Mouse (Mus musculus): ENCODE results near the gene Zfp787. TPM values are rescaled to one million over a fixed set of nuclear protein-coding genes. Genes with fewer than 3 reads are reported as not detected.

Gene Zfp787
- total RNA-seq, 2 experiments from 2014 or later, result 37.8 to 38.9 TPM

DNA sequence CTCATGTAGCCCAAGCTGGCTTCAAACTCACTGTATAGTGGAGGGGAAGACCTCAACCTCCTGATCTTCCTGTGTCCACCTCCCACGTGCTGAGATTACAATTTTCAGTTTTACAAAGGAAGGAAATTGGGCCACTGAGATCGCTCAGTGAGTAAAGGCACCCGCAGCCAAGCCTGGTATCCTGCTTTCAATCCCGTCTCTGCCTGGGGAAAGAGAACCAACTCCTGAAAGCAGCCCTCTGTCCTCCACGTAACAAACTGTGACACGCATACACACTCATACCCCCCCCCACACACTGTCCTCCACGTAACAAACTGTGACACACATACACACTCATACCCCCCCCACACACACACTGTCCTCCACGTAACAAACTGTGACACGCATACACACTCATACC is 14.6 kb upstream of the Zfp787 start:
- no peak for DNase-seq
- intact Hi-C loops (cut with DNase I), result loop anchor here (2.0 kb wide), 1 partner anchor 14 kb away; no protein-coding TSS in a partner anchor

DNA sequence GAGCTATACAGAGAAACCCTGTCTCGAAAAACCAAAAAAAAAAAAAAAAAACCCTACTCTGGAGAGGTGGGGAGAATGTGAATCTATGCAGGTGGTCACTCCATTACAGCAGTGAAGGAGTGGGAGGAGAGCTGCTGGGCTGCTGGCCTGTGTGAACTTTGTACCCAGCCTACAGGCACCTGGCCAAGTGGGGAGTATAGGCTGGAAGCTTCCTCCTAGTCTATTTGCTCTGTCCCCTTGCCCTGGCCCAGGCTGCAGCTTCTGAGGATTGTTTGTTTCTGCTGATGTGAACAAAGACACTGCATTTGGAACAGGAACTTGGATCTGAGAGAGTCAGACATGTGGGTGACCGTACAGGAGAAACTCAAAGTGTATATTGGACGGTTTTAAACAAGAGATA is 13.6 kb upstream of the Zfp787 start:
- DNase-seq, result peak; percentile 48 to 49
- intact Hi-C loops (cut with DNase I), result no loop called here

GRCm38 (mm10) chr7:6164671-6165070 is 8.9 kb upstream of the Zfp787 start:
- no peak for DNase-seq
- intact Hi-C loops (cut with DNase I), result no loop called here

DNA sequence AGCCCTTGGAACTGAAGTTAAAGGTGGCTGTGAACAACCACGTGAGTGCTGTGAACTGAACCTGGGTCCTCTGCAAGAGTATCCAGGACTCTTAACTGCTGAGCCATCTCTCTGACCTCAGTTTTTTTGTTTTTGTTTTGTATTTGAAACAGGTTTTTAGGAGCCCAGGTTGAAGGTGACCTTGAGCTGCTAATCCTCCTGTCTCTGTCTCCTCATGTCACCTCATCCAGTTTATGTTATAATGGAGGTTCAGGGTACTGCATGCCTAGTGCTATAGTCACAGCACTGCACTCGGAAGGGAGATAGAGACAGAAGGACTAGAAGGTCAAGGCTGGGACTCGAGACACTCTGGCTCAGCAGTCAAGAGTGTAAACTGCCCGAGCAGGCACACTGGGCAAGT is 6.4 kb upstream of the Zfp787 start:
- intact Hi-C loops (cut with DNase I), result no loop called here
- DNase-seq, result no peak

DNA sequence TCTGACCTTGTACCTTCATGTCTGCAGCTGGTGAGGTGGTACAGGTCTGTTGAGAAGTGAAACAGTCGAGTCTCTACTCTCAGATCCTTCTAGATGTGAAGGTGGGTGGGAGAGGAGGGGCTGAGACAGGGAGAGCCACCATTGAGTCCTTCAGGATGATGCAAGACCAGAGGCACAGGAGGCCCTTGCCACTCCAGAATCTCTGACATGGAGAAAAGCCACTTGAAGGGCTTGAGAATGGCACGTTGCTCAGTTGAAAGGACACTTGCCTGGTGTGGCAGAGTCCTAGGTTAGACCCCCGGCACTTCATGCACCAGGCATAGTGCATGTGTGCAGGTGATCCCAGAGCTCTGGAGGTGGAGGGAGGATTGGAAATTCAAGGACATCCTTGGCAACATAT is 5.7 kb upstream of the Zfp787 start:
- DNase-seq, result no peak
- intact Hi-C loops (cut with DNase I), result no loop called here

- intact Hi-C loops (cut with DNase I), result loop anchor here (10.0 kb wide), 1 partner anchor 1075 kb away; the partner anchor contains the start of gene Epn1
Measured at GRCm38 (mm10) chr7:6159604-6160003, 3.8 kb upstream of the Zfp787 start.

DNA sequence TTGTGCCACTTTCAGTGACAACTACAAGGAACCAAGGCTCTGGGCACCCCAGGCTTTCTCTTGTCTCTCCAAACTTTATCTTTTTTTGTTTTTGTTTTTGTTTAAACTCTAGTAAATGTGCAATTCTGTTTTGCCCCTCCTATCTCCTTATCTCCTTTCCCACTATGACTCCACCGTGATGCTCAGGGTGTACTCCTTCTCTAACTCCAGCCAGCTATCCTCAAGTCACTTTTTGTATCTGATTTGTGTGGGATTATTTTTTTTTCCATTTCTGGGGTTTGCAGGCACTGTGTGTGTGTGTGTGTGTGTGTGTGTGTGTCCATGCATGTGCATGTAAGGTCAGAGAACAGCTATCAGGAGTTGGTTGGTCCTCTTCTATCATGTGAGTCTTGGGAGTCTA is 1.7 kb upstream of the Zfp787 start:
- intact Hi-C loops (cut with DNase I), result loop anchor here (2.0 to 10.0 kb wide), 2 partner anchors 13 to 1073 kb away; partner anchors contain the start of gene Epn1

More at GRCm38 (mm10) chr7:6159604-6160003, 3.8 kb upstream of the Zfp787 start:
- no peak for DNase-seq

DNA sequence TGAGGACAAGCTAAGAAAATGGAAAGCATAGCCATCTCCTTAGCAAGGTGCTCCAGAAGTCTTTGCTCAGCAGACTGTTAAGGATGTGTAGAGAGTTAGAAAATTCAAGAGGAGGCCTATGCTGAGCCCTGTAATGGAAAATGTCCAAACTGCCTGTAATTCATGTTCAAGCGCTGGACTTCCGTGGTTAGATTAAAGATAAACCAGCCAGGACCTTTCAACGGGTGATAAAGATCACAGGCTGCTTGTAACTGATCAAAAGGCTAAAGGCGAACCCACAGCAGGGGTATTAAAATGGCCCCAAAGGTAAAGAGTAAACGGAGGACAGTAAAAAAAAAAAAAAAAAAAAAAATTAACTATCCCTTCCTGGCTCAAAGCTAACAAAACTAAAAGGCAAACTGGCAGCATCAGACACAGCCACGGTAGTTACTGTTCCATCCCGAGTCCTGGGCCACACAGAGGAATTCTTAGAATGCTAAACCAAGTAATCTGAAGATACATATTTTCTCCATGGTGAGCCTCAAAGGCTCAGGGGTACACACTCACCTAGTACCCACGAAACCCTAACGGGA is 1.2 kb upstream of the Zfp787 start:
- intact Hi-C loops (cut with DNase I), result loop anchor here (2.0 to 10.0 kb wide), 2 partner anchors 14 to 1072 kb away; partner anchors contain the start of gene Epn1
- DNase-seq, result no peak

More for the DNA sequence above, 1.7 kb upstream of the Zfp787 start:
- no peak for DNase-seq

DNA sequence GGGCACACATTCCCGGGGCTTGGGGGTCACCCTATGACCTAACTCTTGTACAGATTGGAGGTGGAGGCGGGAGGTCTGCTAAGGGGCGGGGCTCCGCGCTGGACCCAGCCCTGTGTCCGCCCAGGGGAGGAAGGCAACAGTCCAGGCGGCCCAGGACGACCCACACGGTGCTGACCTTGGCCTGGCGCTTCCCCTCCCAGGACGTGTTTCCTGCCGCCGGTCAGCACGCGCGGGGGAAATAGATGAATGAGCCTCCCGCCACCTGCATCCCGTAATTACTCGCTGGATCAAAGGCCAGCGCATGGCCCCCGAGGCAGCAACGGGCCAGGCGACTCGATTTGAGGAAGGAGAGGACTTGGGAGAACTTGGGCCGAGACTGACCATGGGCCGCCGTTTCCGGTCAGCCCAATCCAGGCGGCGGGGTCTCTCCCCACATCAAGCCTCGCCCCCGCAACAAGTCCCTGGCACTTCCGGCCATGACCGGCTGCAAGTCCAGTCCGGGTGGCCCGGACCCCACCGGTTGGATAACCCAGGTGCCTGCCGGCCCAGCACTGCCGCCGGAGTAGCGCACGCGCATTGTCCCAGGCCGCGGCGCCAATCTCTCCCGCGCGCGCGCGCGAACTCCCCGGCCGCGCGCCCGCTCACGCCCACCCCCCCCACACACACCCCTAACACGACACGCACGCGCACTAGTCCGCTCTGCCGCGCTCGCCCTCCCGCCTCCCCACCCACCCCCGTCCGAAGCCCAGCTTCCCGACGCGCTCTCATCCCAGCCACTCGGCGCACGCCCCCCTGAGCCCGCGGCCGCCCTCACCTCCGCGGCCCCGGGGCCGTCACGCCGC is 545 bp downstream of the Zfp787 start:
- peak; percentile 87 to 89 for DNase-seq

GRCm38 (mm10) chr7:6154164-6154563 is 1.6 kb downstream of the Zfp787 start:
- DNase-seq, result no peak
- intact Hi-C loops (cut with DNase I), result loop anchor here (10.0 kb wide), 1 partner anchor 1069 kb away; the partner anchor contains the start of gene Epn1

More for the DNA sequence above, 545 bp downstream of the Zfp787 start:
- intact Hi-C loops (cut with DNase I), result loop anchor here (10.0 kb wide), 1 partner anchor 1070 kb away; the partner anchor contains the start of gene Epn1

DNA sequence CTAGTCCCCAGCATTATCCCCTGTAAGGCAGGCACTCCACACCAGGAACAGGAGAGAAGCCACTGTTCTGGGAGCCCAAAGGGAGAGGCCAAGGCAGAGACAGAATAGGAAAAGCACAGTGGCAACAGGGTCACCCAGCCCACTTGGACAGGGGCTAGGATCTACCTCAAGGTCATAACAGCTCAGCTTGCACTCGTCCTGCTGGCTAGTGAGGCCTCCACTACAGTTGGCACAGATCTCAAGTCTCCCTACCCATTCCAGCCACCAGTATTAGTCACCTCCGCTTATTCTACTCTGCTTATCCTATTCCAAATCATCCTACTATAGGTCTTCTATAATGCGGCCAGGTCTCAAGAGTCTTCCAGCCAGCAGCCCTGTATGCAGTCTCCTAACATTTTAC is 2.7 kb downstream of the Zfp787 start:
- intact Hi-C loops (cut with DNase I), result loop anchor here (10.0 kb wide), 1 partner anchor 1068 kb away; the partner anchor contains the start of gene Epn1

DNA sequence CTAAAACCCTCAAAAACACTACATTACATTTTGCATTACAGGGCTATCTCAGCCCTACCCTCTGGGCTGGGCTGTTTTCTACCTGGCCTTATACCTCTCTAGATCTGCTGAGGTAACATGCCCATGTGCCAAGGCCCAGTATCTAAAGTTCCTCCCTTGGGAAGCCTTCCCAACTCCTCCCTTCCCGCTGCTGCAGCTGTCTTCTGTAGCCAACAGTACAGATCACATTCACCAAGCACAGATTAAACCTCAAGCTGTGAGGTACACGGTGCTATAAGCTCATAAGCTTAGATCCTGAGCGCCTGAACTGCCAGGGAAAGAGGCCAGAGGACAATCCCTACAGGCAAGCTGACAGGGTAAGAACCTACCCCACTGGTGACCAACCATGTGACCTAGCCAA is 3.8 kb downstream of the Zfp787 start:
- intact Hi-C loops (cut with DNase I), result loop anchor here (10.0 kb wide), 1 partner anchor 1067 kb away; the partner anchor contains the start of gene Epn1
- DNase-seq, result no peak

More for the DNA sequence above, 2.7 kb downstream of the Zfp787 start:
- DNase-seq, result no peak

GRCm38 (mm10) chr7:6151266-6151665 is 4.5 kb downstream of the Zfp787 start:
- intact Hi-C loops (cut with DNase I), result loop anchor here (10.0 kb wide), 1 partner anchor 1066 kb away; the partner anchor contains the start of gene Epn1

DNA sequence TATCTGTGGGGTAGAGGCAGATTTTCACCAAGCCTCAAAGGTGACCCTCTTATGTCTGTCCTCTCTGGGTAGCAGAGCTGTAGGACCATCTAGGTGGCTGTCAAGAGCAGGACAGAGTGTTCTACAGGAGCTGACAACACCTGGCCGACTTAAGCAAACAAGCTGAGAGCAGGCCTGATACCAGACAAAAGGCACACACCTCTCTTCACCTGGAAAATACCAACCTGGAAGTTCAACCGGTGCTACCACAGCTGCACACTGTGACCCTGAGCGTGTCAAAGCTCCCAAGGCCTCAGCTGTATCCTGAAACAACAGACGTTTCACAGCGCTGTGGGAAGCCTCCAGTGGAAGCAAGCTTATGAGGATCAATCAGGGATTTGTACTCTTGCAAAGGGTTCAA is 8.1 kb downstream of the Zfp787 start:
- DNase-seq, result no peak
- intact Hi-C loops (cut with DNase I), result loop anchor here (2.0 kb wide), 1 partner anchor 21 kb away; no protein-coding TSS in a partner anchor

More at GRCm38 (mm10) chr7:6151266-6151665, 4.5 kb downstream of the Zfp787 start:
- no peak for DNase-seq

DNA sequence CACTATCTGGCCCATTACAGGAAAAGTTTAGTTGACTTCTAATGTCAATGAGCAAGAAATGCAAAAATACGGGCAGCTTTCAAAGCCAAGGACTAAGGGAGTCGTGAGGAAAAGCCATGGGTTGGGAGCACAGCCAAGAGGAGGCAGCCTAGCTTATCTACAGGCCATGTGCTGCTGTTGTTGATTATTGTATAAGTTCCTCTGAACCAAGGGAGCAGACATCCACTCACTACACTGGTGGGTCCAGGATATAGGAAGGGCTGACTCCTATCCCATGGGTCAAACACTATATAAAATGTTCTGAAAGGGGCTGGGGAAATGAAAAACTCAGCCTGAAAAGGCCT is 8.8 kb downstream of the Zfp787 start:
- intact Hi-C loops (cut with DNase I), result loop anchor here (2.0 kb wide), 1 partner anchor 20 kb away; no protein-coding TSS in a partner anchor
- DNase-seq, result no peak

DNA sequence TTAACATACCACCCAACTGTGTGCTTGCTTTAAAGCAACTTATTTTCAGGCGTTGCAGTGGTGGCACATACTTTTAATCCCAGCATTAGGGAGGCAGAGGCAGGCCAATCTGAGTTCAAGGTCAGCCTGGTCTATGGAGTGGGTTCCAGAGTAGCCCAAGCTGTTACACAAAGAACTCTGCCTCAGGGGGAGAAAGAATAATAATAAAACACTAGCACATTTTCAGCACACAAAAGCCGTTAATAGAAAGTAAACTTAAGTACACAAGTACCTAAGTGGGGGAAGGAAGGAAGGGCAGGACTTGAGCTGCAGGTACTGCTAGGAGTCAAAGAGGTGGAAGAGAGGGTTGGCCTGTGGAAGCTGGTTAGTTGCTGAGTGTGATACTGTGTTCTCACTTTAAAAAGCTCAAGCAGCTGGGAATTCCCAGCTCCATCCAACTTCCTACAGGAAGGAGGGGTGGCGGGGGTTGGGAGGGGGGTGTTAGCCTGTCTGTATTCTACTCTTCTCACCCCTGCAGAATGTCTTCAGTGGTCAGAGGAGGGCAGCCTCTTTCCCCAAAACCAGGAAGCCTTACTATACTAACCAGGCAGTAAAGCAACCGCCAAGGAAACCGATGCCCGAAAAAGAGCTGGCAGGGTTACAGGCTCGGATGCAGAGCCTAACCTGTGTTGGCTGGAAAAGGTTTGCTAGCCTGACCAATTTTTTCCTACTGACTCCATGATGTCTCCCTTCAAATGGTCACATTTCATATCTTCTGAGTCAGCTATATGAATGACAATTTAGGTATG is 9.4 kb downstream of the Zfp787 start:
- DNase-seq, result no peak
- intact Hi-C loops (cut with DNase I), result loop anchor here (2.0 kb wide), 1 partner anchor 20 kb away; no protein-coding TSS in a partner anchor

DNA sequence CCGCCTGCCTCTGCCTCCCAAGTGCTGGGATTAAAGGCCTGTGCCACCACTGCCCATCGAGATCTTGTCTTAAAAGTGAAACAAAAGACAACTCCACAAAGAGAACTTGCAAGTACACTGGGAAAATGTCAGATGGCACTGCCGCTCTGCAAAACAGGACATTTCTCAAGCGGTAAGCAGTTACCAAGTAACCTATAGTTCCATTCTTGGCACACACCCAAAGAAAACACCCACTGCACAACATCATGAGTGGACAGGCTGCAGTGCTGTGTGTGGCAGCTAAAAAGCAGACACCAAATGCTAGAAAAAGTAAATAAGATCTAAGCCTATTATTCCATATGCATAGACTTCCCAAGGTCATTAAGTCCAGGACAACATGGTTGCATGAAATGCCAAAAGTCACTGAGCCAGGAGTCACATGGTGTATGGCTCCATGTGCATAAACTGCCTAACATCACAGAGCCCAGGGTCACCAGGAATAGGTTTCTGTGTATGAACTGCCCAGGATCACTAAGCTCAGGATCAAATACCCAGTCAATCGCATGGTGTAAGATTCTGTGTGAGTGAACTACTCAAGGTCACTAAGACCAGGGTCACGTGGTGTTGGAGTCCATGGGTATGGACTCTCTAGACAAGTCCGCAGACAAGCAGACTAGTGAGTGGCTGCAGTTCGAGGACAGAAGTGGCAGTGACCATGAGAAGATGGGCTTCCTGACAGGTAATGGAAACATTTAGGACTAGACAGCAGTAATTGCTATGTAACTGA is 10.2 kb downstream of the Zfp787 start:
- intact Hi-C loops (cut with DNase I), result loop anchor here (2.0 kb wide), 1 partner anchor 19 kb away; no protein-coding TSS in a partner anchor
- DNase-seq, result no peak

DNA sequence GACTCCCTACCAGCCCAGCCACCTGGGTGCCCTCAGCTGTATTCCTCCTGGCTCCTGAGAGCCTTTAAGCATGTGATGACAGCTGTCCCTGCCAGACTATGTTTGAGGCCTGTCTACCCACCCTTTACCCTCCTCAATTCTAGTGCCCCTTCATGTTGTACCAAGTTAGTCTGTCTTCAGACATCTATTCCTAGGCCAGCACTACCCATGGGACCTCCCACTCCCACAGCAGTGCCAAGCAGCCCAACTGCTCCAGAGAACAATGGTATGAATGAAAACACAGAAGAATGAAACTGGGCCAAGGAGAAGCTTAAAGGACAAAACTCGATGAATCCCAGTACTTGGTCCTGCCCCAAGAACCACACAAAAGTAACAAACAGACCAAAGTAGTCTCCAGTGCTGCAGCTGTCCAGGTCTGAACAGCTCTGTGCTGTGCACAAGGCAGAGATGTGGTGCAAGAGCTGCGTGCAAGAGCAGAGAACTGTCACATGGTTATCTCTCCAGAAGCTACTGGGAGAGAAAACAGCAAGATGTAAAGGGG is 11.7 kb downstream of the Zfp787 start:
- no peak for DNase-seq
- intact Hi-C loops (cut with DNase I), result no loop called here

- no peak for DNase-seq
- intact Hi-C loops (cut with DNase I), result loop anchor here (5.0 kb wide), 1 partner anchor 148 kb away; the partner anchor contains the start of gene Zfp667
Measured at GRCm38 (mm10) chr7:6139295-6139694, 16.5 kb downstream of the Zfp787 start.
